Mouse (Mus musculus): ENCODE measurements around the gene Defb38.

Defb38 gene

DNA sequence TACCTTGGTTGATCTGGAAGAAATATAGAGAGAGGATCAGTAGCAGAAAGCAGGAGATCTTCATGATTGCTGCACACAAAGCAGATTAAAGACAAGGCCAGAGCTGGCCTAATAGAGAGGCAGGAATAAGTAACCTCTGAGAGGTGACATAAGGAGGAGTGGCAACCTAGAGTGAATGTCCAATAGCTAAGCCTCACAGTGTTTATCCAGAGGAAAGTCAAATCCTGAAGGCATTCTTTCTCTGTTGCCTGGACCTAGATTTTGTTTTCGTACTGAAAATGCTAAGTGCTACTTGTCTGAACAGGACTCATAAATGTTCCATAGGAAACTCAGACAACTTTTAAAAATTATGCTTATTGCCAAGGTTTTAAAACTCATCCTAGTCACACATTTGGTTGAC is at the start of gene Defb38:
Gene Defb38, minus strand, starts transcription at position 101 of the 400 bp plus-strand sequence.
- DNase-seq = no peak

DNA sequence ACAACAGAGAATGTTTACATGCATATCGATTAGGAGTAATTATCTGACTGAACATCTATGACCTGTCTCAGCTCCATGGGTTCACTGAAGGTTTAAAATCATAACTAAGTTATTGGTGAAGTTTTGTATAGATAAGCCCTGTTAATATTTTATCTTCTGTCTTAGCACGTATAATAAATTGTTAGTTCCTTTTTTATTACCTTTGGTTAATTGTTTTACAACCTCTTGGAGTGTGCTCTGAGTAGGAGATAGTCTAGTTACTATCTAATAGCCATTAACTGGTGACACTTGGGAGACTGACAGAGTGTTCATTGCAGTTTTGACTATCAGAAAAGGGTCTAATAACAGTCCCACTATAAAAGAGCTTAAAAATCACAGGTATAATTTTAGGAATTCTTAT is 39.6 kb upstream of the Defb38 start:
- DNase-seq = no peak

DNA sequence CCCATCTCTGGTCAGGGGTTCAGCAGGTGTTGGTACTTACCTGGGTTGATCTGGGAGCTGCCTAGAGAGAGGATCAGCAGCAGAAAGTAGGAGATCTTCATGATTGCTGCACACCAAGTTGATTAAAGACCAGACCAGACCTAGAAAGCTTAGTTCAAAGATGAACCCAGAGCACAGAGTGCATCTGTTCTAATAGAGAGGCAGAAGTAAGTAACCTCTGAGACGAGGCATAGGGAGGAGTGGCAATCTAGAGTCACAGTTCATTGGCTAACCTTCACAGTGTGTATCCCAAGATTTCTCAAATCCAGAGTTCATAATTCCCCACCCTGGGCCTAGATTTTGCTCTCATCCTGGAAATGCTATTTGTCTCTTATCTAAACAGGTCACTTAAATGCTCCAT is 38.3 kb upstream of the Defb38 start, which contains the start of gene Defb39:
Gene Defb39, minus strand, starts transcription at position 101 of the 400 bp plus-strand sequence.
- DNase-seq = no peak

DNA sequence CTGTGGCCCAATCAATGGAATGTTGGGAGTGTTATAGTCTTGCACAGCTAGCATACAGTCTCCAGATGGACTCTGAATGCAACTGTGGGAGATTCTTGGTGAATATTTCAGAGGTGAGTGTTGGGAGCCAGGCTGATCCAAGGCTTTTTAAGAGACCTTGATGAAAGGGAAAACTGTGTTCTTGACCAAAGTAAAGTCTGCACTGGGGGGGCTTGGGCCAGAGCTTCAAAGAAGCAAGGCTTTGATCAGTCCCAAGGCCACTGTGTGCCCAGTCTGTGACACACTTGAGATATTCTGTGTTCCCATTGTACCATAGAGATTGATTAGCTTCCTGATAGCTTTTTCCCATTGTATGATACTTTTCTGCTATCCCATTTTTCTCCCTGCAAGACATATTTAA is 36.5 kb upstream of the Defb38 start:
- DNase-seq = no peak

DNA sequence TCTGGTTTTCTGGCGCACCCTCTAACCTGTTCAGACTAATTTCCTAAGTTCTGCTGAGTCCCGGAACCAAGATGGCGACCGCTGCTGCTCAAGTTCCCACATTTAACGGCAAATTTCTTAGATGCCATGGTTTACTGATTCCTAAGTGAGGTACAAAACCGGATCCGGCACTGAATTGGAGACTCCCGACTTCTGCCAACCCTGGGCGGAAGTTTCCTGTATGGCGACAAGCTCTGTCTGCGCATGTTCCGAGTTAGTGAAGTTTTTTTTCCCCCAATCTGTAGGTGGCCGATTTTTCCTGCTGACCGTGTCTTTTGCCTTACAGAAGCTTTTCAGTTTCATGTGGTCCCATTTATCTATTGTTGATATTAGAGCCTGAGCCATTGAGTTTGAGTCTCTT is 18.9 kb upstream of the Defb38 start:
- DNase-seq = no peak

Measured in thymus, postnatal 4 days (tissue).